Mouse (Mus musculus) ES-E14 (cell line): ENCODE results near the gene Ak6.

ENCODE experiments used
- CHD2 ChIP-seq: IDR thresholded peaks from 2 replicates; pipeline ENCODE4 v1.6.1; 2014; ENCODE audit warnings: mild to moderate bottlenecking, low read depth, low read length, inconsistent platforms
- HCFC1 ChIP-seq: IDR thresholded peaks from 2 replicates; pipeline ENCODE4 v1.6.1; 2012; ENCODE audit warnings: low read length, inconsistent platforms, borderline replicate concordance; ENCODE audit not compliant: insufficient read depth
- ZC3H11A ChIP-seq: IDR thresholded peaks from 2 replicates; pipeline ENCODE4 v1.6.1; 2012; ENCODE audit warnings: low read depth, mild to moderate bottlenecking, inconsistent platforms, low read length, borderline replicate concordance
- ZNF384 ChIP-seq: IDR thresholded peaks from 2 replicates; pipeline ENCODE4 v1.6.1; 2012; ENCODE audit warnings: low read depth, low read length, inconsistent platforms

GRCm38 (mm10) chr13:100622241-100622640 lies 28.5 kb upstream of the Ak6 start:
- TF ChIP-seq ZC3H11A (no peak), CHD2 (no peak), HCFC1 (no peak), ZNF384 (no peak)
